Mouse (Mus musculus): ENCODE measurements around the gene Prep. TPM values are rescaled to one million over a fixed set of nuclear protein-coding genes. Genes with fewer than 3 reads are reported as not detected.
A peak's percentile ranks its signal among the peaks of the same experiment; 100 is the strongest.

Gene Prep
- total and polyA plus RNA-seq, 3 experiments = 7.9 to 13.8 (median 12.1) TPM

DNA sequence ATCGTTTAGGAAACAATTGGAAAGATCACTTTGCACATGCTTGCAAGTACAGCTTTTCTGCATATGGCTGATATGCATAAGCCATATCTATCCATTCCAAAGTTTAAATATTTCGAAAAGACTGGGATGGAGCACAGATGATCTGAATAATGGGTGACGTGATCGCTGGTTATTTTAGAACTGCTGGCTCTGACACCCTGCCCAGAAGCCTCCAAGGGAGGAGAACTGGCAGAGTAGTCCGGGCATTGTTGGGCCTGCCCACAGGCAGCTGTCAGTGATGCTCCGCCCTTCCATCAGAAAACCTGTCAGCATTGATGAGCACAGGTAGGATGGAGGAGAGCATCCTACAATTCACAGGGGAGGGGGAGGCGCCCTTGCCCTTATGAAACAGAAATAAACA lies 69.8 kb downstream of the Prep start:
- no peaks in the 10 kb centered on the region for H3K36me3 ChIP-seq (ENCODE audit: control insufficient read depth, insufficient read depth, low read length)
- intact Hi-C loops (cut with DNase I) = loop anchor here (5.0 kb wide), 1 partner anchor 150 kb away; no protein-coding TSS in a partner anchor
- H3K4me1 ChIP-seq (ENCODE audit: control insufficient read depth, insufficient read depth, low read length) = no peaks in the 10 kb centered on the region
- H3K27ac ChIP-seq = no peak overlapping the region
- H3K9ac ChIP-seq (ENCODE audit: low read depth, low read length) = no peak overlapping the region
- no peak overlapping the region for H3K4me3 ChIP-seq
- no peaks in the 10 kb centered on the region for H3K27me3 ChIP-seq (ENCODE audit: control insufficient read depth, insufficient read depth, low read length)
- TF ChIP-seq CTCF (IDR thresholded peaks at IDR 0.05) = no peak
- no peaks in the 10 kb centered on the region for H3K79me2 ChIP-seq (replicated peaks; ENCODE audit: control insufficient read depth, insufficient read depth, low read length)
- peak in 1 of 2 experiments; percentile 36 for DNase-seq
- WGBS = 73% methylated on average over 7 of the region's 7 CpGs

GRCm38 (mm10) chr10:45139910-45140309 lies 72.9 kb downstream of the Prep start:
- Histone ChIP-seq H3K36me3 (ENCODE audit: control insufficient read depth, insufficient read depth, low read length) (no peaks in the 10 kb centered on the region), H3K27me3 (ENCODE audit: control insufficient read depth, insufficient read depth, low read length) (no peaks in the 10 kb centered on the region), H3K4me3 (no peak overlapping the region), H3K27ac (no peak overlapping the region), H3K9ac (ENCODE audit: low read depth, low read length) (no peak overlapping the region), H3K4me1 (ENCODE audit: control insufficient read depth, insufficient read depth, low read length) (no peaks in the 10 kb centered on the region), H3K79me2 (replicated peaks; ENCODE audit: control insufficient read depth, insufficient read depth, low read length) (no peaks in the 10 kb centered on the region)
- TF ChIP-seq CTCF (IDR thresholded peaks at IDR 0.05) = no peak
- TF ChIP-seq POLR2A (IDR thresholded peaks at IDR 0.05; ENCODE audit: insufficient read depth, low read depth, low read length) = no peak
- no peak for TF ChIP-seq EP300 (IDR thresholded peaks at IDR 0.05; ENCODE audit: insufficient read depth, low read depth, low read length)
- 92% methylated on average over 4 of the region's 4 CpGs for WGBS
- no peak for DNase-seq
- intact Hi-C loops (cut with DNase I) = loop anchor here (5.0 kb wide), 1 partner anchor 147 kb away; no protein-coding TSS in a partner anchor

DNA sequence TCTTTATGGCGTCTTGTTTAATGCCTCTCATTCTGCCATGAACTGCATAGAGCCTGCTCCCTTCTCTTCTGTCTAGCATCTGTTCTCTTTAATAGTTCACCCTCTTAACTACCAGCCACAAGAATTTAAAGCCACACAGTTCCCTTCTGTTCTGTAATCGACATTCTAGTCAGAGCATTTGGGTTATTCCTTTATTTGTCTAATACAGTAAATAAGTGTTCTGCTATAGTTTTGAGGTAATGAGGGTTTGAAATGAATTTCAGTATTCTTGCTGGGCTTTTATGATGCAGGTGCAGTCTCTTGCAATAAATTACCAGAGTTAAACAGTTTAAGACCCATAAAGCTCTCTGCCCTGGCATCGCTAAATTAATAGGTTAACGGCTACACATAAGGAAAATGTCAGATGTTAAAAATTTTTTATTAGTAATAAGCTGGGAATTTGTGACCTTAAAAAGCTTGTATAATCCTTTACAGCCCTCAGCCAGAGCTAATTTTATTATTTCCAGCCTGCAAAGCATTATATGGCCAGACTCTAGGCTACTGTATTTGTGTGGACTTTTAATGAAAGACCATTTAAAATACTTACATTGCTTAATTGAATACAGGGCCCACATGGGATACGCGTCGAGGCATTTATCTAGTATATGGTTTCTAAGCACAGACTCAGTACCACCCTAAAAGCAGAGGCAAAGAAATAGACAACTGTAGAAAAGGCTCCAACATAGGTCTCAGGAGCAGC lies 73.6 kb downstream of the Prep start:
- DNase-seq = no peak
- no peak overlapping the region for H3K27ac ChIP-seq
- WGBS = 92% methylated on average over 7 of the region's 7 CpGs
- H3K4me3 ChIP-seq = no peak overlapping the region
- no peaks in the 10 kb centered on the region for H3K79me2 ChIP-seq (replicated peaks; ENCODE audit: control insufficient read depth, insufficient read depth, low read length)
- H3K9ac ChIP-seq (ENCODE audit: low read depth, low read length) = no peak overlapping the region
- H3K27me3 ChIP-seq (ENCODE audit: control insufficient read depth, insufficient read depth, low read length) = no peaks in the 10 kb centered on the region
- no peaks in the 10 kb centered on the region for H3K4me1 ChIP-seq (ENCODE audit: control insufficient read depth, insufficient read depth, low read length)
- no peaks in the 10 kb centered on the region for H3K36me3 ChIP-seq (ENCODE audit: control insufficient read depth, insufficient read depth, low read length)
- intact Hi-C loops (cut with DNase I) = no loop called here
- no peak for TF ChIP-seq EP300 (IDR thresholded peaks at IDR 0.05; ENCODE audit: insufficient read depth, low read depth, low read length)
- no peak for TF ChIP-seq CTCF (IDR thresholded peaks at IDR 0.05)
- TF ChIP-seq POLR2A (IDR thresholded peaks at IDR 0.05; ENCODE audit: insufficient read depth, low read depth, low read length) = no peak

DNA sequence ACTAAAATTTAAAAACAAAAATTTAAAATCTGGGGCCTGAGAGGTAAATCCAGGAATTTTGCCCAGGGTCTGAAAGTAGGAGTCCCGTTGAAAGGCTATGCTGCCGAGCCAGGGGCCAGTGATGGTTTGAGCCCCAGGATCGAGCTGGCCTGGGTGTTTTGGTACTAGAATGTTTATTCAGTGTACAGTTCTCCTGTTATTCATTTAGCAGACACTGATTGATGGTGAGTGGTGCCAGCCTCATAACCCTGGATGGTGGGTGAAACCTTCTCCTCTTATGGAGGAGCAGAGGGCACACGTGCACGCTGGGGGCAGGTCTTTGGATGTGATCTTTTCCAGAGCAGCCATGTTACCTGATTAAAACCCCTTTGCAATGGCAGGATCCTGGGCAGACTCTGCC lies 75.4 kb downstream of the Prep start:
- DNase-seq = no peak
- intact Hi-C loops (cut with DNase I) = no loop called here
- TF ChIP-seq POLR2A (IDR thresholded peaks at IDR 0.05; ENCODE audit: insufficient read depth, low read depth, low read length) (no peak), EP300 (IDR thresholded peaks at IDR 0.05; ENCODE audit: insufficient read depth, low read depth, low read length) (no peak), CTCF (IDR thresholded peaks at IDR 0.05) (no peak)
- no peak overlapping the region for H3K9ac ChIP-seq (ENCODE audit: low read depth, low read length)
- H3K4me1 ChIP-seq (ENCODE audit: control insufficient read depth, insufficient read depth, low read length) = no peaks in the 10 kb centered on the region; the same call in 1 of the 2 replicates
- no peaks in the 10 kb centered on the region for H3K27me3 ChIP-seq (ENCODE audit: control insufficient read depth, insufficient read depth, low read length)
- no peak overlapping the region for H3K27ac ChIP-seq
- no peaks in the 10 kb centered on the region for H3K36me3 ChIP-seq (ENCODE audit: control insufficient read depth, insufficient read depth, low read length)
- no peak overlapping the region for H3K4me3 ChIP-seq
- H3K79me2 ChIP-seq (replicated peaks; ENCODE audit: control insufficient read depth, insufficient read depth, low read length) = no peaks in the 10 kb centered on the region
- 93% methylated on average over 5 of the region's 5 CpGs for whole genome bisulfite sequencing

GRCm38 (mm10) chr10:45144038-45144817 lies 77.2 kb downstream of the Prep start:
- DNase-seq = no peak
- no peaks in the 10 kb centered on the region for H3K79me2 ChIP-seq (replicated peaks; ENCODE audit: control insufficient read depth, insufficient read depth, low read length)
- intact Hi-C loops (cut with DNase I) = no loop called here
- WGBS = 80% methylated on average over 6 of the region's 6 CpGs
- no peak overlapping the region for H3K27ac ChIP-seq
- H3K4me3 ChIP-seq = no peak overlapping the region
- H3K9ac ChIP-seq (ENCODE audit: low read depth, low read length) = no peak overlapping the region
- H3K27me3 ChIP-seq (ENCODE audit: control insufficient read depth, insufficient read depth, low read length) = no peaks in the 10 kb centered on the region
- no peaks in the 10 kb centered on the region for H3K36me3 ChIP-seq (ENCODE audit: control insufficient read depth, insufficient read depth, low read length)
- TF ChIP-seq POLR2A (IDR thresholded peaks at IDR 0.05; ENCODE audit: insufficient read depth, low read depth, low read length) (no peak), EP300 (IDR thresholded peaks at IDR 0.05; ENCODE audit: insufficient read depth, low read depth, low read length) (no peak), CTCF (IDR thresholded peaks at IDR 0.05) (no peak)
- no peaks in the 10 kb centered on the region; the same call in 1 of the 2 replicates for H3K4me1 ChIP-seq (ENCODE audit: control insufficient read depth, insufficient read depth, low read length)

DNA sequence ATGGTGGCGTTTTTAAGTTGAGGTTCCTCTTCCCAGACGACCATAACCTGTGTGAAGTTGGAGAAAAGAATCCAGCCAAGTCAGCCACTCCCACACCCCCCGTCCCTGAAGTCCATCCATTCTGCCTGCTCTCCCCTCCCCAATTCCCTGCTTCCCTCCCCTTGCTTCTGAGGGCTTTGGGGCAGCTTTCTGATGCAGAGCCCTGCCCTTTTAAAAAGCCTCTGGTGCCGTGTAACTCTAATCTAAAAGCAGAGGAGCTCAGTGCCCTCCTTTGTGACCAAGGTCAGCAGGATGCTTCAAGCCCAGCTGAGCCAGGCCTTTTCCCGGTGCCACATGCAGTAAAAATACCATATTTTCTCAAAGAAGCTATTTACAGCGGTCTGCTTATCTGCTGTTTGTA lies 79.8 kb downstream of the Prep start:
- Histone ChIP-seq H3K79me2 (replicated peaks; ENCODE audit: control insufficient read depth, insufficient read depth, low read length) (no peaks in the 10 kb centered on the region), H3K36me3 (ENCODE audit: control insufficient read depth, insufficient read depth, low read length) (no peaks in the 10 kb centered on the region), H3K27me3 (ENCODE audit: control insufficient read depth, insufficient read depth, low read length) (no peaks in the 10 kb centered on the region), H3K27ac (no peak overlapping the region), H3K9ac (ENCODE audit: low read depth, low read length) (no peak overlapping the region), H3K4me3 (no peak overlapping the region), H3K4me1 (ENCODE audit: control insufficient read depth, insufficient read depth, low read length) (no peaks in the 10 kb centered on the region; the same call in 1 of the 2 replicates)
- no peak for TF ChIP-seq CTCF (IDR thresholded peaks at IDR 0.05)
- no peak for TF ChIP-seq POLR2A (IDR thresholded peaks at IDR 0.05; ENCODE audit: insufficient read depth, low read depth, low read length)
- TF ChIP-seq EP300 (IDR thresholded peaks at IDR 0.05; ENCODE audit: insufficient read depth, low read depth, low read length) = no peak
- intact Hi-C loops (cut with DNase I) = no loop called here
- DNase-seq = no peak
- WGBS = 42% methylated on average over 6 of the region's 6 CpGs

Data from heart, adult 2 months (tissue).